Mouse (Mus musculus) liver (tissue): ENCODE measurements around the gene Tmem192.

ENCODE experiments used
- DNase-seq: peaks from one replicate; pipeline ENCODE4 v3.0.0-alpha.2; 2020; ENCODE audit warnings: mixed read lengths

The Tmem192 gene

DNA sequence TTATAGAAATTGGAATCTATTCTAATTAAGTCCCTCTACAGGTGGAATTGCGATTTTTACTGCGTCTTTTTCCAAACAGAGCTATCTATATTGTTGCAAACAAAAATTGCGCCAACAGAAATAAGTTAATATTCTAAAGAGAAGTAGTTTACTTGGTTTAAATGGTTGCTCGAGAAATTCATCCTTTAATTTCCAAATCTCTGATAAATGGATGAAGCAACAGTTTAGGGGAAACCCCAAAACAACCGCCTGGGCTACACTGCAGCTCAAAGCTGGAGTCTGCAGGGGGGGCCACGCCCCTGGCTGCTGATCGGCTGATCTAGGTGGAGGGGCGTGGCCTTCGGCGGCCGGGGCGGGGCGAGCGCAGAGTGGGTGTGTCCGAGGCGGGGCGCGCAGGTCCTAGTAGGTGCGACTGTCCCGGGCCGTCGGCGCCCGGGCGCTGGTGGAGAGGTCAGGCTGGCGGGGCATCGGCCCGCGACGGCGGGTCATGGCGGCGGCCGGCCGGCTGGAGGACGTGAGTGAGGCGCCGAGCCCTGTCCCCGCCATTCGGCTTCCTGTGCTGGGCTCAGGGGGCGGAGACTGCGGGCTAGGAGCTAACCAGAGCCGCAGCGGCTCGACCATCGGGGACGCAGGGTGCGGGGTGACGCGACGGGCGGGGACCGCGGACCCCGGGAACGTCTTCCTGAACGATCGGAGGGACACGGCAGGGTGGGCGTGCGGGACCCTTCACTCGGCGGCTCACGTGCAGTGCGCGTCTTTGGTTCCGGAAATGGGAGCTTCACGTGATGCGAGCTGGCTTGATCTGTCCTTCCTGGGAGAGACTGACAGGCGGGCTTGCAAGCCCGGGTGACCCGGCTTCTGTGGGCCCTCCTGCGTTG is at the start of gene Tmem192:
Gene Tmem192, plus strand, starts transcription at position 366 of the 878 bp plus-strand sequence.
- DNase-seq, result peak; percentile 95

- no peak for DNase-seq
These were observed 48.3 kb upstream of the Tmem192 start for GRCm38 (mm10) chr8:64898710-64899109.

GRCm38 (mm10) chr8:64900645-64901044 is 46.3 kb upstream of the Tmem192 start:
- no peak for DNase-seq

- no peak for DNase-seq
These were observed 45.3 kb upstream of the Tmem192 start for GRCm38 (mm10) chr8:64901527-64902156.

- DNase-seq, result no peak
These were observed 44.8 kb upstream of the Tmem192 start for GRCm38 (mm10) chr8:64902191-64902590.

DNA sequence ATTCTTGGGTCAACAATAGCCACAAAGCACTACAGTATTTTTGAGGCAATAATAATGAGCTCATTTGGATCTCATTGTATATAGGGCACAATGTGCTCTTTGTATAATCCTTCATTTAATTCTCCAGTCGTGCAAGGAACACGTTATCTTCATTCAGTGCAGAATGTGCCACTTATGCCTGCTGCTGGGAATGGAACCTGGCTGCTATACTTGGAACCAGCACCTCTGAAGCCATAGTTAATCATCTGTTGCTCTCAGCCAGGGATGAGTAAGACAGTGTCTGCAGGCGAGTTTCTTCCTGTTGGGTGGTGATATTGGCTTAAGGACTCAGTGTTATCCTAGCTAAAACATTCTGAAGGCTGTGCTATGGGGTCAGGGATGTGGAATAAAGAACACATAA is 43.2 kb upstream of the Tmem192 start:
- no peak for DNase-seq

DNA sequence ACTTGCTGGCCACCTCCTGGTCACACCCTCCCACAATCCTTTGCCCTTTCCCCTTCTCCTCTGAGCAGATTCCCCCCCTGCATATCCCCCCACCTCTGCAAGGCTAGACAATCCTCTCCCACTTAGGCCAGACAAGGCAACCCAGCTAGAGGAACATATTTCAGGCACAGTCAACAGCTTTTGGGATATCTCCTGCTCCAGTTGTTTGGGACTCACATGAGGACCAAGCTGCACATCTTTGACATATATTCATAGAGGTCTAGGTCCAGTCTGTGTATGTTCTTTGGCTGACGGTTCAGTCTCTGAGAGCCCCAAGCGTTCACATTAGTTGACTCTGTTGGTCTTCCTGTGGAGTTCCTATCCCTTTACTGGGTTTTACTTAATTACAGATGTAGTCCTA is 37.0 kb upstream of the Tmem192 start:
- DNase-seq, result no peak

DNA sequence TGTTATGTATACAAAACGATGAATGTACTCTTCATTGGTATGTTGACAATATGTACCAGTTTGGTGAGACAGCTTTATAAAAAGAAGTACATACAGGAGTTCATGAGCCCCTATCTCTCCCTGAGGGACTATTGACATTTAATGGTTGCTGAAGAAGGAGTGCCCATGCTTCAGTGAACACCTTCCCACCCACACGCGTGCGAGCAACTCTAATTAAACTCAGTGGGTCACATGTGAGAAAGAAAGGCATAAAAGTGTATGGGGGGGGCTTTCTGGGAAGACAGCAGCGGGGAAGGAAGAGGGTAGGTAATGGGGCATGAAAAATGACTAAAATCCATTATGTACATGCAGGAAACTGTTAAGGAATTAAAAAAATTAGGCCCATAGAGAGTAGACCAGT is 30.2 kb upstream of the Tmem192 start:
- no peak for DNase-seq

DNA sequence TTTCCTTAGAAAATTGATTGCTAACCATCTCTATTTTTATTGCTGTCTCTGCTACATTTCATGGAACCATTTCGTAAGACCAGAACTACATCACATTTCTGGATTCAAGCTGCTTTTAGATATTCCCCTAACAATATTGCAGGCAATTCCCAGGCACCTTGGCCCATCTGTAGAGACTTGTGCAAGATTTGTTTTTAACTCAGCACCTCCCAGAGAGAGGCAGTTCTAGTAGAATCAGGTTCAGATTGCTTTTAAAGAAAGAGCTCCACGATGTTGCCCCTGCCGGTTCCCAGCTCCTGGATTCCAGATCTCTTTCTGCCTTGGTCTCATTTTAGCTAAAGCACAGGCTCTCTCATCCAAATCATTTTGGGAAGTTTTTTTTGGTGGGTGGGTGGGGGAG is 23.7 kb upstream of the Tmem192 start:
- no peak for DNase-seq

DNA sequence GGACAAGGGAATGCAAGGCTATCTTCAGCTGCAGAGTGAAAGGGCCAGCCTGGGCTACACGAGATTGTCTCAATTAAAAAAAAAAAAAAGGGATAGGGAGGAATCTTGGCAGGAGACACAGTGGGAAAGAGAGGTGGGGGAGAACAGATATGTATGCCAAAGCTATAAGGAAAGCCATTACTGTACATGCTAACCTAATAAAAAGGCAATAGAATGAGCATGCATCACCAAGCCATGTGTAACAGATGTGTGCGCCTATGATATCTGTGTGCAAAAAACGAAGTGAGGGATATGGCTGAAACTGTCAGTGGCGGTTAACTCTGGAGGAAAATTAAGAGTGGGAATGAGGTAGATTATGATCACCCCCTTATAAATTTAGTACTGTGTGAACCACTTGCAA is 21.2 kb upstream of the Tmem192 start:
- DNase-seq, result no peak

- no peak for DNase-seq
These were observed 20.6 kb upstream of the Tmem192 start for GRCm38 (mm10) chr8:64926355-64926754.

- DNase-seq, result no peak
These were observed 18.0 kb upstream of the Tmem192 start for GRCm38 (mm10) chr8:64928938-64929337.

DNA sequence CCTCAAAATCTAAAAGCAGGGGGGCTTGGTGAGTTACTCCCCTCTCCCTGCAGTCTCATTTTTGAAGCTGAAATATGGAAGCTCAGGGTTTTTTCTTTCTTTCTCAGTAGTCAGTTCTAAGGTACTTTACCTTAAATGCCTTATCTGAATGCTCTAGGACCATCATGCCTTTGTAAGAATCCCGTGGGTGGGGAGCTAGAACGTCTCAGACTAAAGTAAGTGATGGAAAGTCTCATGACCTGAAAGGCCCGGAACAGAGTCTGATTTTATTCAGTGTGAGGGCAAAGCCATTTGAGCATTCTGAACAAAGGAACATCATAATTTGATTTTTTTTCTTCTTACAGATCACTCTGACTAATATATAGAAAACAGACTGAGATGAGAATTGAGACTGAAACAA is 12.0 kb upstream of the Tmem192 start:
- DNase-seq, result no peak

- DNase-seq, result no peak
These were observed 6.0 kb upstream of the Tmem192 start for GRCm38 (mm10) chr8:64941019-64941418.

- peak; percentile 68 for DNase-seq
These were observed 5.5 kb upstream of the Tmem192 start for GRCm38 (mm10) chr8:64941495-64941894.

GRCm38 (mm10) chr8:64942946-64943345 is 4.0 kb upstream of the Tmem192 start:
- no peak for DNase-seq

DNA sequence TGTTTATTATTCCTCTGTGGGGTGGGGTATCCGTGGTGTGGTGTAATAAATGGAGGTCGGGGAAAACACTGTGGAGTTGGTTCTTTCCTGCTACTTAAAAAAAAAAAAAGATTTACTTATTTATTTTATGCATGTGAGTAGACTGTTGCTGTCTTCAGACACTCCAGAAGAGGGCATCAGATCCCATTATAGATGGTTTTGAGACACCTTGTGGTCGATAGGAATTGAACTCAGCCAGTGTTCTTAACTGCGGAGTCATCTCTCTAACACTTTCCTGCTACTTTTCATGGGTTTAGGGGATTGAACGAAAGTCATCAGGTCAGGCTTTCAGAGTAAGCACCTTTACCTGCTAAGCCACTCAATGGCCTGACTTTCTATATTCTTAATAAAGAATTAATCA is 2.2 kb upstream of the Tmem192 start:
- DNase-seq, result no peak

- no peak for DNase-seq
These were observed 1.4 kb upstream of the Tmem192 start for GRCm38 (mm10) chr8:64945606-64946005.

DNA sequence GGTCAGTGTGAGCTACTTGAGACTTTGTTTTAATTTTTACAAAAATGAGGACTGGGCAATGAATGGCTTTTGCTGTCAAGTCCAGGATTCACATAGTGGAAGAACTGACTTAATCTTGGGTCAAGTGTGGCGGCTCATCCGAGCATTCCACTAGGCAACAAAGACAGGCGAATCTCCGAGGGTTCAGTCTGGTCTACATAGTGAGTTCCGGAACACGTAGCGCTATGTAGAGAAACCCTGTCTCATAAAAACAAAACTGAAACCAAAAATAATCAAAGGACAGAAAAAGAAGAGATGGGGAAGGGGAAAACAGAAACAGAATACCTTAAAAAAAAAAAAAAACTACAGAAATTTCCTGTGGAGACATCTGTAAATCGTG is 555 bp upstream of the Tmem192 start:
- no peak for DNase-seq

GRCm38 (mm10) chr8:64947698-64948034 is 681 bp downstream of the Tmem192 start:
- DNase-seq, result no peak

- DNase-seq, result no peak
These were observed 1.4 kb downstream of the Tmem192 start for GRCm38 (mm10) chr8:64948371-64948770.

DNA sequence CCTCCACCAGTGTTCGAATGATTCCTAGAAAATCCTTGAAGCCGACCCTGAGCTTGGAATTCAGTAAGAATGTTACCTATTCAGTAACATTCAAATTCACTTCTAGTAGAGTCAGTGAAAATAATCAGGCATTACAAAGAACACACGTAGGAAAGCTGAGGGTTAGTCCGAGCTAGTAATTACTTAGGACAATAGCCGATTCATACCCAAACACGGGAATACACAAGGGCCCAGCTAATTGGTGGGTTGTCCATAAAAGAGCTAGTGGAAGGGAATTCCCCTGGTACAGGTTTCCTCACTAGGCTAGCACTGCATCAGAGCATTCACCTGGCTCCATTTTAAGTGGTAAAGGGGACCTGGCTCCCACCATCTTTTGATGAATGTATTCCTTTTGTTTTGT is 5.1 kb downstream of the Tmem192 start:
- no peak for DNase-seq

DNA sequence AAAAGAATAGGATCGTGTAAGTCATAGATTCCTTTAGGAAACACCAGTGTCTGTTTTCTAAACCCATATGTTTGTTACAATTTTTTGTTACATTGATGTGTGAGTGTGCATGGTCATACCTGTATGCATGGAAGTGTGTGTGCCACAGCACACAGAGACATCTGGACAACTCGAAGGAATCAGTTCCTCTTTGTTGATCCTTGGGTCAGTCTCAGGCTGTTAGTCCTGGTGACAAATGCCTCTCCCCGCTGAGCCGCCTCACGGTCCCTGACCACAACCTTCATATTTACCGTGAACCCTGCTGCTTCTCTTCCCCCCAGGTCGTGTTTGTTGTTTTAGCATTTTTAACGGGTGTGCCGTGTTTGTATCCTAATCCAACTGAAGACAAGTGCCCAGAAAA is 12.0 kb downstream of the Tmem192 start:
- DNase-seq, result no peak

GRCm38 (mm10) chr8:64962836-64963235 is 15.9 kb downstream of the Tmem192 start:
- no peak for DNase-seq
